Mouse (Mus musculus) embryonic facial prominence, embryonic 13.5 days (tissue): ENCODE measurements at regions not wholly inside any gene's neighbourhood (a gene's known extent, or its start where the extent isn't known, plus 50 kb on each side); places are given as distances from the start of the nearest gene placed in this dataset.

Source experiments
- ATAC-seq: fragments of 200-750 bp; cut with Nextera tagmentation; 2 replicates; pipeline ENCODE4 v1.8.0; 2017; ENCODE audit warnings: low read depth; ENCODE audit not compliant: insufficient number of reproducible peaks, insufficient read depth, low FRiP score, low TSS enrichment
- H3K27ac ChIP-seq: fragments of 300-500 bp; sonication (generic); 2 replicates; pipeline ENCODE4 v1.5.1; 2015; ENCODE audit warnings: moderate library complexity, mild to moderate bottlenecking, inconsistent platforms
- H3K27me3 ChIP-seq: fragments of 300-500 bp; sonication (generic); 2 replicates; pipeline ENCODE4 v1.6.1; 2015; ENCODE audit warnings: mild to moderate bottlenecking, inconsistent platforms
- H3K36me3 ChIP-seq: fragments of 300-500 bp; sonication (generic); 2 replicates; pipeline ENCODE4 v1.6.1; 2015; ENCODE audit warnings: mild to moderate bottlenecking, inconsistent platforms
- H3K4me1 ChIP-seq: fragments of 300-500 bp; sonication (generic); 2 replicates; pipeline ENCODE4 v1.6.1; 2015; ENCODE audit warnings: inconsistent platforms
- H3K4me2 ChIP-seq: fragments of 300-500 bp; sonication (generic); 2 replicates; pipeline ENCODE4 v1.6.1; 2015; ENCODE audit warnings: moderate library complexity, mild to moderate bottlenecking, inconsistent platforms
- H3K4me3 ChIP-seq: fragments of 300-500 bp; sonication (generic); 2 replicates; pipeline ENCODE4 v1.5.1; 2015; ENCODE audit warnings: mild to moderate bottlenecking, inconsistent platforms
- H3K9ac ChIP-seq: fragments of 300-500 bp; sonication (generic); 2 replicates; pipeline ENCODE4 v1.6.1; 2015; ENCODE audit warnings: mild to moderate bottlenecking, inconsistent platforms
- H3K9me3 ChIP-seq: fragments of 300-500 bp; sonication (generic); 2 replicates; pipeline ENCODE4 v1.6.1; 2016; ENCODE audit warnings: inconsistent platforms
- WGBS: fragments of 180-500 bp; shearing (Covaris S2); methylation state at CpG from one replicate; pipeline ENCODE4 v1.1.7; 2015; ENCODE audit warnings: mixed read lengths; 5-methylcytosine and 5-hydroxymethylcytosine counted together

- 53% methylated on average over 4 of the region's 4 CpGs for WGBS
- no peak overlapping the region for H3K4me2 ChIP-seq
- no peaks in the 10 kb centered on the region for H3K9me3 ChIP-seq
- no peaks in the 10 kb centered on the region for H3K36me3 ChIP-seq
- no peak overlapping the region for H3K27ac ChIP-seq
- no peak overlapping the region for H3K4me3 ChIP-seq
- no peak overlapping the region for H3K9ac ChIP-seq
- ATAC-seq = no peak
- no peaks in the 10 kb centered on the region for H3K27me3 ChIP-seq
- H3K4me1 ChIP-seq = no peaks in the 10 kb centered on the region
Measured at GRCm38 (mm10) chr14:106190721-106191120, 84.7 kb downstream of the Trim52 start.

DNA sequence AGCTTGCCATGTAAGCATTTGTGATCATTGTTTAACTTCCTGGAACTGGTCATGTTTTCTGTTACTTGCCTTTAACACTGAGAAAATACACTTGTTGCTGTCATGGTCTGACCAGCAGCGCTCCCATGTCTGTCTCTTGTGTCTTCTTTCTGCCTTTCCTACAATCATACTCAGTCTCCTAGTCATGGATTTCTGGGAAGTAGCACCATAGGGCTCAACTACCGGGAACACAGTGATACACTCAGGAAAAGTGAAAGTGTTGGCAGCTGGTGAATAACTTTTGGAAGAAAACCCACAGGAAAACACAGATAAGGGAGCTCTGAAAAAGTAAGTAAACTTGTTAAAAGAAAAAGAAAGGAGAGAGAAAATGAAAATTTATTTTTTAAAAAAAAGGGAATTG lies 87.6 kb downstream of the Trim52 start:
- WGBS = 78% methylated on average over 2 of the region's 2 CpGs

GRCm38 (mm10) chr14:106194104-106194503 lies 88.1 kb downstream of the Trim52 start:
- H3K4me1 ChIP-seq = no peaks in the 10 kb centered on the region
- 81% methylated on average over 1 of the region's 1 CpGs for whole genome bisulfite sequencing
- H3K9me3 ChIP-seq = no peaks in the 10 kb centered on the region
- no peak overlapping the region for H3K4me2 ChIP-seq
- H3K4me3 ChIP-seq = no peak overlapping the region
- H3K27me3 ChIP-seq = no peaks in the 10 kb centered on the region
- no peaks in the 10 kb centered on the region for H3K36me3 ChIP-seq
- H3K27ac ChIP-seq = no peak overlapping the region
- no peak for ATAC-seq
- no peak overlapping the region for H3K9ac ChIP-seq

More for the DNA sequence above, 87.6 kb downstream of the Trim52 start:
- Histone ChIP-seq H3K27me3 (no peaks in the 10 kb centered on the region), H3K4me1 (no peaks in the 10 kb centered on the region), H3K9me3 (no peaks in the 10 kb centered on the region), H3K36me3 (no peaks in the 10 kb centered on the region), H3K4me2 (no peak overlapping the region), H3K4me3 (no peak overlapping the region), H3K27ac (no peak overlapping the region), H3K9ac (no peak overlapping the region)
- no peak for ATAC-seq

GRCm38 (mm10) chr14:106197826-106198225 lies 91.8 kb downstream of the Trim52 start:
- Histone ChIP-seq H3K4me2 (no peak overlapping the region), H3K4me3 (no peak overlapping the region), H3K9ac (no peak overlapping the region), H3K4me1 (no peaks in the 10 kb centered on the region), H3K27me3 (no peaks in the 10 kb centered on the region), H3K36me3 (no peaks in the 10 kb centered on the region), H3K27ac (no peak overlapping the region), H3K9me3 (no peaks in the 10 kb centered on the region)
- ATAC-seq = no peak
- 36% methylated on average over 1 of the region's 1 CpGs for WGBS

DNA sequence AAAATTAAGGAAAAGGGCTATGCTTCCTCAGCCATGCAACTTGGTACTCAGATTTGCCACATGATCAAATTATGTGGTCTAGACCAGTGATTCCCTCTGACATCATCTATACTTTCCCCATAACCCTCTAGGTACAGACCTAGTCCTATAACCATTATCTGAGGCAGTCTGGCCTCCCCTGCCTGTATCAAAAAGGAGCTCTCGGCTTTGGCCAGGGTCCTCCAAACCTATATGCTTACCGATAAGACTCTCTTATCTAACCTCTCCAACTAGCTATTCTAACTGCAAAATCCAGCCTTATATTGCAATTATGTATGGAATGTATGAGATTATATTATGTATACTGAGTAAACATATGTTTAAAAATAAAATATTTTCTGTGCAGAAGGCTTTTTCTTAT lies 93.1 kb downstream of the Trim52 start:
- WGBS = 71% methylated on average over 2 of the region's 2 CpGs
- no peak for ATAC-seq

DNA sequence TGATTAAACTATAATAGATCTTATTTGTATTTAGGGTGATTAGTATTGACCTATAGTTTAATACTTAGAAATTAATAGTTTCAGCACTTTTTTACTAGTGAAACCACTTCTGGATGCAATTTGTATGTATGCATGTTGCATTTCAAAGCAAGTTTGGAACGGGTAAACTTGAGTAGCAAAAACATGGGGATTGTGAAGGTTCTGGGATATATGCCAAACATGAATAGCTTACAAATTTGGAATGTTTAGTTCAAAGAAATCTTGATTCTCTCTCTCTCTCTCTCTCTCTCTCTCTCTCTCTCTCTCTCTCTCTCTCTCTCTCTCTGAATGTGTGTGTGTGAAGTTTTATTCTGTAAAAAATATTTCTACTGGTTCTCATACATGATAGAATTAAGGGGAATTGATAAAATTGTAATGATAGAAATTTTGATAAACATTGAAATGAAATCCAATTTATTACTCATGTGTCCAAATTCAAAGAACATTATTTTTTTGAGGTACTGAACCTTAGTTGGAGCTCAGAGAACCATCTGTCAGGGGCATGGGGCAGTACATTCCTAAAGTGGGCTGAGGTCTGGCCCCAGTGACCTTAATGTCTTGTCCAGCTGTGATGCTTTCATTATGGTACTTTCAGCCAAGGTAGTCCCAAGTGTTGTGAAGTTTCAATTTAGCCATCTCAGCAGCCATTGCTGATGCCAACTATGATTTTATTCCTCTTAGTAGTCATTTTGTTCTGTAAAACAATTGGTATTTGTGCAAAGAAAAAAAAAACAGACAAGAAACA lies 93.7 kb downstream of the Trim52 start:
- 17% methylated on average over 1 of the region's 1 CpGs for WGBS
- H3K4me2 ChIP-seq = no peak overlapping the region
- no peaks in the 10 kb centered on the region for H3K36me3 ChIP-seq
- no peak overlapping the region for H3K4me3 ChIP-seq
- ATAC-seq = no peak
- no peak overlapping the region for H3K27ac ChIP-seq
- H3K4me1 ChIP-seq = no peaks in the 10 kb centered on the region
- no peaks in the 10 kb centered on the region for H3K27me3 ChIP-seq
- no peaks in the 10 kb centered on the region for H3K9me3 ChIP-seq
- no peak overlapping the region for H3K9ac ChIP-seq

More for the DNA sequence above, 93.1 kb downstream of the Trim52 start:
- no peaks in the 10 kb centered on the region for H3K36me3 ChIP-seq
- no peaks in the 10 kb centered on the region for H3K4me1 ChIP-seq
- H3K27ac ChIP-seq = no peak overlapping the region
- H3K4me2 ChIP-seq = no peak overlapping the region
- no peak overlapping the region for H3K4me3 ChIP-seq
- no peaks in the 10 kb centered on the region for H3K27me3 ChIP-seq
- H3K9ac ChIP-seq = no peak overlapping the region
- H3K9me3 ChIP-seq = no peaks in the 10 kb centered on the region

GRCm38 (mm10) chr14:106211062-106211461 lies 105.1 kb downstream of the Trim52 start:
- Histone ChIP-seq H3K27ac (no peak overlapping the region), H3K36me3 (no peaks in the 10 kb centered on the region), H3K4me3 (no peak overlapping the region), H3K4me1 (no peaks in the 10 kb centered on the region), H3K9ac (no peak overlapping the region), H3K27me3 (no peaks in the 10 kb centered on the region), H3K9me3 (no peaks in the 10 kb centered on the region), H3K4me2 (no peak overlapping the region)
- no peak for ATAC-seq
- WGBS = 73% methylated on average over 2 of the region's 2 CpGs

DNA sequence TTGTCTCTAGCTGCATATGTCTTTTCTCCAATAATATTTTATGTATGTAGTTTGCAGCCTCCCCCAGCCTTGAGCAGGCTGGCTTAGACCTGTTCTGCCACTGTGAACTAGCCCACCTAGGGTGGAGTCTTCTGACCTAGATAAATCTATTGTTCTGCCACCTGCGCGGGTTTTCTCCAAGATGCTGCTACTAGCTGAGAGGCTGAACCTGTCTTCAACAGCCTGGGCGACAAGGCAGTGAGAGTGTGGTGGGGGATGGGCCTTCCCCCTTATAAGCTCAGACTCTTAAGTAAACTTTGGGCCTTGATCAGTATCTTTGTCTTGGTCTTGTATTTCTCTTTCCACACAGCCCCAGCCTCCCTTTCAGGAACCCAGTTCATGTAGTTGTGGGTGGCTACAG lies 111.7 kb downstream of the Trim52 start:
- 89% methylated on average over 3 of the region's 3 CpGs for WGBS
- Histone ChIP-seq H3K27ac (no peak overlapping the region), H3K36me3 (no peaks in the 10 kb centered on the region), H3K4me3 (no peak overlapping the region), H3K4me2 (no peak overlapping the region), H3K4me1 (no peaks in the 10 kb centered on the region), H3K9ac (no peak overlapping the region), H3K27me3 (no peaks in the 10 kb centered on the region), H3K9me3 (no peaks in the 10 kb centered on the region)
- no peak for ATAC-seq

- Histone ChIP-seq H3K9ac (no peak overlapping the region), H3K4me2 (no peak overlapping the region), H3K4me1 (no peaks in the 10 kb centered on the region), H3K4me3 (no peak overlapping the region), H3K27ac (no peak overlapping the region), H3K27me3 (no peaks in the 10 kb centered on the region), H3K36me3 (no peaks in the 10 kb centered on the region), H3K9me3 (no peaks in the 10 kb centered on the region)
- ATAC-seq = no peak
- 80% methylated on average over 5 of the region's 5 CpGs for WGBS
Measured at GRCm38 (mm10) chr14:106219293-106219797, 113.3 kb downstream of the Trim52 start.

- H3K4me1 ChIP-seq = no peaks in the 10 kb centered on the region
- 46% methylated on average over 1 of the region's 1 CpGs for WGBS
- H3K27ac ChIP-seq = no peak overlapping the region
- no peak overlapping the region for H3K9ac ChIP-seq
- no peaks in the 10 kb centered on the region for H3K36me3 ChIP-seq
- no peaks in the 10 kb centered on the region for H3K9me3 ChIP-seq
- no peak overlapping the region for H3K4me3 ChIP-seq
- H3K4me2 ChIP-seq = no peak overlapping the region
- ATAC-seq = no peak
- no peaks in the 10 kb centered on the region for H3K27me3 ChIP-seq
Measured at GRCm38 (mm10) chr14:106225401-106225800, 119.4 kb downstream of the Trim52 start.

- Histone ChIP-seq H3K27ac (no peak overlapping the region), H3K36me3 (no peaks in the 10 kb centered on the region), H3K27me3 (no peaks in the 10 kb centered on the region), H3K4me3 (no peak overlapping the region), H3K9me3 (no peaks in the 10 kb centered on the region), H3K9ac (no peak overlapping the region), H3K4me1 (no peaks in the 10 kb centered on the region), H3K4me2 (no peak overlapping the region)
- 83% methylated on average over 5 of the region's 5 CpGs for WGBS
- ATAC-seq = no peak
Measured at GRCm38 (mm10) chr14:106241721-106242405, 135.9 kb downstream of the Trim52 start.
